Mouse (Mus musculus) intestine, embryonic 16.5 days (tissue): ENCODE results near the gene Izumo4. TPM values are rescaled to one million over a fixed set of nuclear protein-coding genes. Genes with fewer than 3 reads are reported as not detected.

ENCODE experiments used
- ATAC-seq: fragments of 200-750 bp; cut with Nextera tagmentation; 2 replicates; pipeline ENCODE4 v1.8.0; 2017; ENCODE audit warnings: moderate TSS enrichment, moderate library complexity
- H3K27ac ChIP-seq: fragments of 300-500 bp; sonication (generic); 2 replicates; pipeline ENCODE4 v1.5.1; 2014; ENCODE audit warnings: mild to moderate bottlenecking, low read length
- H3K27me3 ChIP-seq: fragments of 300-500 bp; sonication (generic); replicated peaks from 2 replicates; pipeline ENCODE4 v1.6.1; 2014; ENCODE audit warnings: low read length, control low read depth, mixed read lengths; ENCODE audit not compliant: control insufficient read depth, insufficient read depth
- H3K36me3 ChIP-seq: fragments of 300-500 bp; sonication (generic); 2 replicates; pipeline ENCODE4 v1.6.1; 2014; ENCODE audit warnings: low read length, control low read depth; ENCODE audit not compliant: control insufficient read depth, insufficient read depth
- H3K4me1 ChIP-seq: fragments of 300-500 bp; sonication (generic); 2 replicates; pipeline ENCODE4 v1.6.1; 2014; ENCODE audit warnings: low read length, control low read depth, mixed read lengths; ENCODE audit not compliant: control insufficient read depth, insufficient read depth
- H3K4me2 ChIP-seq: fragments of 300-500 bp; sonication (generic); 2 replicates; pipeline ENCODE4 v1.6.1; 2014; ENCODE audit warnings: low read depth, low read length, control low read depth
- H3K4me3 ChIP-seq: fragments of 300-500 bp; sonication (generic); 2 replicates; pipeline ENCODE4 v1.5.1; 2014; ENCODE audit warnings: mild to moderate bottlenecking, low read length
- H3K9ac ChIP-seq: fragments of 300-500 bp; sonication (generic); 2 replicates; pipeline ENCODE4 v1.6.1; 2014; ENCODE audit warnings: low read depth, low read length
- H3K9me3 ChIP-seq: fragments of 300-500 bp; sonication (generic); 2 replicates; pipeline ENCODE4 v1.6.1; 2016; ENCODE audit warnings: low read length, control low read depth; ENCODE audit not compliant: control insufficient read depth
- WGBS: fragments of 180-500 bp; shearing (Covaris S2); extraction: QIAGEN DNeasy Blood & Tissue Kit; methylation state at CpG from one replicate; pipeline ENCODE4 v1.1.7; 2014; 5-methylcytosine and 5-hydroxymethylcytosine counted together
- polyA plus RNA-seq: library from polyadenylated mRNA; unstranded; fragments of >200 nt; fragmentation: Nextera tagmentation; extraction: Ambion mirVana; gene quantifications from 2 replicates; pipeline ENCODE4 v1.2.1, GENCODE M21; 2015

Izumo4 gene
- polyA plus RNA-seq, 1 experiment from 2014 or later: 25.0 TPM

DNA sequence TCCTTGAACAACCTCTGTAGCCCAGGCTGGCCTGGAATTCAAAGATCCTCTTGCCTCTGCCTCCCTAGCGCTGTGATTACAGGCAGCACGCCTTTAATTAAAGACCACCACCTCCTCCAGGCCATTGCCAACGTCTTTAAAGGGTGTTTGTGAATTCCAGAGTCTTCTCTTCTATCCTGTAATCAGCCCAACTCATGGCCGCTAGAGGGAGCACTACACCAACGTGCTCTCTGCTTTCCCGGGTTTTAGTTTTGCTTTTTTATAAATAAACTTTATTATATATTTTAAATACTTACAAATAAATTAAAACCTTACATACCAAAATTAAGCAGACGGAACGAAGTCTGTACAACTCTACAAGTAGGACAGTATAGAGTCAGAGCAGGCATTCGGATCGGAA, 42.8 kb upstream of the Izumo4 start:
- 12% methylated on average over 10 of the region's 10 CpGs for WGBS
- peak overlapping the region; percentile 57 for H3K27ac ChIP-seq
- H3K9me3 ChIP-seq: no peaks in the 10 kb centered on the region
- H3K4me1 ChIP-seq: peaks cover 35% of the 10 kb centered on the region
- no peaks in the 10 kb centered on the region for H3K27me3 ChIP-seq
- no peaks in the 10 kb centered on the region for H3K36me3 ChIP-seq
- no peak overlapping the region for H3K9ac ChIP-seq
- H3K4me3 ChIP-seq: peak overlapping the region; percentile 20; the same call in 1 of the 2 replicates
- peak overlapping the region; percentile 26 for H3K4me2 ChIP-seq
- ATAC-seq: no peak

DNA sequence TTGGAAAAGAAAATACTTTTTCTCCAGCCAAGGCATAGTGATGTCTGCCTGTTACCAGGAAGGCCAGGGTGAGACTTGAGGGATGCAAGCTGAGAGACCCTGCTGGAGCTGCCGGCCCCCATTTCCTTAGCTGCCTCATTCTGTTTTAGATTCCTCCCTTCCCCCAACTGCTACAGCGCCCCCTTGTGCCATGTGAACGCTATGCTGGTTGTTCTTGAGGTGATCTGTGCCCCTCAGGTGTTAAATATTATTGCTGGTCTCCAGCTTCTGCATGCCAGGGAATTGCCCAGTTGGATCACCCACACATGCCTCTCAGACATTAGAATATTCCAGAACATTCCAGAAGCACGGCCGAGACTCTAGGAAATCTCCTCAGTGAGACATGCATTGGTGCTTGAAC, 40.8 kb upstream of the Izumo4 start:
- Histone ChIP-seq H3K27ac (no peak overlapping the region), H3K9me3 (no peaks in the 10 kb centered on the region), H3K9ac (no peak overlapping the region), H3K4me1 (peaks cover 40% of the 10 kb centered on the region), H3K27me3 (no peaks in the 10 kb centered on the region), H3K36me3 (no peaks in the 10 kb centered on the region), H3K4me3 (no peak overlapping the region), H3K4me2 (no peak overlapping the region)
- ATAC-seq: no peak
- WGBS: 39% methylated on average over 5 of the region's 5 CpGs

- 29% methylated on average over 5 of the region's 5 CpGs for WGBS
- ATAC-seq: no peak
These were observed 38.3 kb upstream of the Izumo4 start for GRCm38 (mm10) chr10:80663485-80664196.

DNA sequence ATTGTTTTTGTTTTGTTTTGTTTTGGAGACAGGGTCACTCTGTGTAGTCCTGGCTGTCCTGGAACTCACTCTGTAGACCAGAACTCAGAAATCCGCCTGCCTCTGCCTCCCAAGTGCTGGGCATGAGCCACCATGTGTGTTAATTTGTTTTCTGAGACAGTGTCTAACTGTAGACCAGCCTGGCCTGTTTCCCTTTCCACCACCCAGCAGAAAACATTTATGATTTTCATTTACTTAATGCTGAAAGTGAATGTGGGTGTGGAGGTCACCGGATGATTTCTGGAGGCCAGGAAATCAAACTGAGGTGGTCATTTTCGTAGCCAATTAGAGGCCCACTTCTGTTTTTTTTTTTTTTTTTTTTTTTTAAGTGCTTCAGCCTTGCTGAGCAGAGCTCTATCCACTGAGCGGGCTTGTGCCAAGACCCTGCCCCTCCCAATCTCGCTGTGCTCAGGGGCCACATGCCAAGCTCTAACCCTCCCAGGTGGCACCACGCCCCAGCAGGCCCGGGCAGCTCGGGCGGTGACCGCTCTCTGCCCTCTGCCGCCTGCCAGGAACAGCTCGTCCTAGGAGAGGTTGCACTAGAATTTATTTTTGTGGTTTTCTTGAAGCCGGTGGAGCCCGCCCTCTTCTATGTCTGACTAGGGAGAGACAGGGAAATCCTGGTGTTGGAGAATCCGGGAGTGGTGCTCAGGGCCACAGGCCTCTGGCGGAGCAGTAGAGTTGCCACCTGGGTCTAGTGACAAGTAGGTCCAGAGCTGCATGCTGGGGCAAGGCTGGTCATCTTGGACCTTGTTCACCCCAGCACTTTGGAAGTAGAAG, 37.6 kb upstream of the Izumo4 start:
- peaks cover 25% of the 10 kb centered on the region for H3K36me3 ChIP-seq
- WGBS: 27% methylated on average over 16 of the region's 16 CpGs
- peak overlapping the region; percentile 56; the same call in 1 of the 2 replicates for H3K9ac ChIP-seq
- peak overlapping the region; percentile 13; the same call in 1 of the 2 replicates for H3K4me3 ChIP-seq
- no peaks in the 10 kb centered on the region for H3K27me3 ChIP-seq
- ATAC-seq: peak; percentile 51
- peak overlapping the region; percentile 78 for H3K27ac ChIP-seq
- H3K4me1 ChIP-seq: peaks cover 28% of the 10 kb centered on the region
- no peaks in the 10 kb centered on the region for H3K9me3 ChIP-seq
- H3K4me2 ChIP-seq: peak overlapping the region; percentile 31

More at GRCm38 (mm10) chr10:80663485-80664196, 38.3 kb upstream of the Izumo4 start:
- Histone ChIP-seq H3K36me3 (peaks cover 18% of the 10 kb centered on the region), H3K27me3 (no peaks in the 10 kb centered on the region), H3K9me3 (no peaks in the 10 kb centered on the region), H3K4me2 (no peak overlapping the region), H3K4me3 (no peak overlapping the region), H3K9ac (no peak overlapping the region), H3K27ac (no peak overlapping the region), H3K4me1 (peaks cover 29% of the 10 kb centered on the region)

DNA sequence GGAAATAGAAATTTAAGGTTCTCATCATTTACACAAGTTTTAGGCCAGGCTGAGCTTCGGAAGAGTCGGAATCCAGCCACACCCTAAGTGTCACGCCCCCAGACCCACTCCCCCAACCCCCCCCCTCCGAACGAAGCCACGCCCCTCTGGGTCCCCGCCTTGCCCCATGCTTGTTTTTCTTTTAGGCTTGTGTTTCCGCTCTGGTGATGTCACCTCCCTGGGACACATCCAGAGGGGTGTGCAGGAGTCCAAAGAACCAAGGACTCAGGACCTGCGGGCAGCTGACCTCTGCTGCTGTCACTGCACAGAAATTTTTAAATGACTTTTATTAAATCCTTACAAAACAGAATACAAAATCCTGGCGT, 37.0 kb upstream of the Izumo4 start:
- Histone ChIP-seq H3K4me2 (peak overlapping the region; percentile 31), H3K9me3 (no peaks in the 10 kb centered on the region), H3K36me3 (peaks cover 30% of the 10 kb centered on the region), H3K4me3 (no peak overlapping the region), H3K9ac (peak overlapping the region; percentile 56; the same call in 1 of the 2 replicates), H3K27ac (peak overlapping the region; percentile 78), H3K27me3 (no peaks in the 10 kb centered on the region), H3K4me1 (peaks cover 28% of the 10 kb centered on the region)
- ATAC-seq: peak; percentile 60
- WGBS: 12% methylated on average over 10 of the region's 10 CpGs

GRCm38 (mm10) chr10:80665459-80665858, 36.5 kb upstream of the Izumo4 start:
- H3K4me1 ChIP-seq: peaks cover 28% of the 10 kb centered on the region
- no peaks in the 10 kb centered on the region for H3K9me3 ChIP-seq
- 0 out of 2 replicates have a peak overlapping the region, but pooled peaks have one; percentile 36 for H3K27ac ChIP-seq
- ATAC-seq: no peak
- peaks cover 34% of the 10 kb centered on the region for H3K36me3 ChIP-seq
- H3K4me2 ChIP-seq: no peak overlapping the region; the same call in 1 of the 2 replicates
- H3K4me3 ChIP-seq: no peak overlapping the region
- no peaks in the 10 kb centered on the region for H3K27me3 ChIP-seq
- H3K9ac ChIP-seq: no peak overlapping the region
- WGBS: 67% methylated on average over 4 of the region's 4 CpGs

DNA sequence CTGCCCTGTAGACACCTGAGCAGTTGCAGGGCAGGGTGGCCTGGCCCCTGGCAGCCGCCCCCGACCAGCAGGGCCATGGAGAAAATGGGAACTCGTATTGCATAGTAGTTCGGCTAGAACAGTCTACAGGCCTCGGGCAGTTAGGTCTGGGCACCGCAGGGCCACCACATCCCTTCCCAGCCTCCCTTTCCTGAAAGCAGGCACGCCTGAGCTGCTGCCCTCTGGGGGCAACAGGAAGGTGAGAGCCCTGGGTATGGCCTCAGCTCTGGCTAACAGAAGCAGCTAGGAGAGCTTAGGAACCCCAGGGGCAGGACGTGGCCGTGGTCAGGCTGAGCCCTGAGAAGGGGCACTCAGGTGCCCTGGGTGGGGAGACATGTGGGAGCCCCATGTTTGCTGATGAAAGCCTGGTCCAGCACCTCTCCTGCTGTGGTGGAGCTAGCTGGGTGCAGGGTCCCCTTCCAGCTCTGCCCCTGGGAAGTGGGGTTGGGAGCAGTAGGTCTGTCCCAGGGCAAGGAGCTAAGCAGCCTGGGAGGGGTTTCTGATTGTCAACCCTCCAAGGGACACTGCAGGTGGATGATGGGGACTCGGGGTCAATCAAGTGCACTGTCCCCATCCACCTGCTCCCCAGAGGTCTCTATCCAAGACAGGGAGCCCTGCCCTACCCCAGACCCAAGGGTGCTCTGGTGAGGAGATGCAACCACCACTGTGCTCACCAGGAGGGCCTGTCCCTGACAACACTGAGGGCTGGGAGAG, 35.8 kb upstream of the Izumo4 start:
- Histone ChIP-seq H3K9me3 (no peaks in the 10 kb centered on the region), H3K27me3 (no peaks in the 10 kb centered on the region), H3K4me1 (peaks cover 28% of the 10 kb centered on the region), H3K36me3 (peaks cover 41% of the 10 kb centered on the region), H3K27ac (no peak overlapping the region), H3K4me3 (no peak overlapping the region), H3K9ac (0 out of 2 replicates have a peak overlapping the region, but pooled peaks have one; percentile 16), H3K4me2 (no peak overlapping the region)
- no peak for ATAC-seq
- 79% methylated on average over 10 of the region's 10 CpGs for WGBS

GRCm38 (mm10) chr10:80666837-80667412, 35.1 kb upstream of the Izumo4 start:
- Histone ChIP-seq H3K9me3 (no peaks in the 10 kb centered on the region), H3K4me3 (no peak overlapping the region), H3K36me3 (peaks cover 45% of the 10 kb centered on the region), H3K27ac (no peak overlapping the region), H3K27me3 (no peaks in the 10 kb centered on the region), H3K4me2 (no peak overlapping the region), H3K9ac (no peak overlapping the region), H3K4me1 (peaks cover 29% of the 10 kb centered on the region)
- ATAC-seq: no peak
- 82% methylated on average over 19 of the region's 19 CpGs for WGBS

DNA sequence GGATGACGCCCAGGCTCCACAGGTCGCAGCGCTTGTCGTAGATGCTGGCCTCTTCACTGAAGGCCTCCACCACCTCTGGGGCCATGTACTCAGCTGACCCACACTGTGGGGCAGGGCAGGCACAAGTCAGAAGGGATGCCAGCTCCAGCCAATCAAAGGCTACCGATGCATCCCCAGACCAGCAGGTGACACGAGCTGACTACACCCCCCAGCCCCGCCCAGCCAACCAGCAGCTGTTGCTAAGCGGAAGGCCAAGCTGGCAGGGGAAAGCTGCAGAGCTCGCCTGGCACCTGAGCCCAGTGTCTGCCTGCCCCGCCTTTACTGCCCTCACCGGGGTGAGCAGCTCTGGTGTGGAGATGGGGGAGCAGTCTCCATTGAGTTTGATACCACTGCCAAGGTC, 33.4 kb upstream of the Izumo4 start:
- Histone ChIP-seq H3K27ac (no peak overlapping the region), H3K9me3 (no peaks in the 10 kb centered on the region), H3K4me3 (no peak overlapping the region), H3K27me3 (no peaks in the 10 kb centered on the region), H3K4me1 (peaks cover 45% of the 10 kb centered on the region), H3K9ac (no peak overlapping the region), H3K4me2 (no peak overlapping the region), H3K36me3 (peaks cover 46% of the 10 kb centered on the region)
- no peak for ATAC-seq
- 78% methylated on average over 11 of the region's 11 CpGs for WGBS
